Mouse (Mus musculus): ENCODE data around the gene Rbp1.

DNA sequence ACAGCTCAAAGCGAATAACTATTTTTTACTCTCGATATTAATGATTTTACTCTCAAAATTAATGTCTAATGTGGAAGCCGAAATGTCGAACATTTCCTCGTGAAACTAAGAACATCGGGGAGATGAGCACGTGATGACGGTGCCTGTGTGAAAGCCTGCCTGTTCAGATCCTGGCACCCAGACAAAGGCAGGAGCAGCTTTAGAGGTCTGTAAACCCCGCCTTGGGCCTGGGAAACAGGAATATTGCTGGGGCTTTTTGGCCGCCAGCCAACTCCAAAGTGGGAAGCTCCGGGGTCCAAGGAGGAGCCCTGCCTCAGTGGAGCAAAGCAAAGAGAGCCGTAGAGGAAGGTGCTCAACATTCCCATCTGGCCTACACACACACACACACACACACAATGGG lies 15.0 kb upstream of the Rbp1 start:
- TF ChIP-seq POLR2A (IDR thresholded peaks at IDR 0.05; ENCODE audit: borderline replicate concordance, extremely low read depth, insufficient read depth, insufficient read length, poor library complexity, severe bottlenecking) (no peak), CTCF (IDR thresholded peaks at IDR 0.05; ENCODE audit: borderline replicate concordance, extremely low read depth, insufficient read depth, insufficient read length) (no peak)

All from brain, embryonic 14.5 days (tissue).